Mouse (Mus musculus): ENCODE measurements around the gene Bpi.

DNA sequence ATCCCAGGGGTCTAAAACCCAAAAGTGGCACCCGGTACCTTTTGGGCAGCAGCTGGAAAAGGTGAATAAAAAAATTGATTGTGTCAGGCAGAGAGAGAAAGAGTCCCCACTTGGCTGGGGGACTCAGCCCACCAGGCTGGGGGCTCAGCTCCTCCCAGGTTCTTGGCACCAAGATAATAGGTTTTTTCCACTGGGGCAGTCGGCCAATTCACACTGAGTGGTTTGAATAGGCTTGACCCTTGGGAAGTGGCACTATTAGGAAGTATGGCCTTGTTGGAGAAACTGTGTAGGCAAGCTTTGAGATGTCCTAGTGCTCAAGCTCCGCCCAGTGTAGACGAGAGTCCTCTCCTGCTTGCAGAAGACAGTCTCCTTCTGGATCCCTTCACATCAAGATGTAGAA is 41.8 kb downstream of the Bpi start:
- no peak for TF ChIP-seq CTCF (conservative IDR thresholded peaks at IDR 0.05; ENCODE audit: insufficient read depth, insufficient read length, low read depth, low read length)
- no peak for TF ChIP-seq POLR2A (IDR thresholded peaks at IDR 0.05; ENCODE audit: low read depth, low read length)

Measured in kidney, adult 2 months (tissue).